Mouse (Mus musculus) mature B cell (primary cell): ENCODE results near the gene Akr1b7.

ENCODE experiments used
- in situ Hi-C: fragments of 300-500 bp; cut with MboI; formaldehyde crosslinking; loops from 2 replicates; pipeline ENCODE4 v1.14.3; 2019

Akr1b7 gene

GRCm38 (mm10) chr6:34439006-34439405, 26.9 kb downstream of the Akr1b7 start:
- in situ Hi-C loops, result no loop called here

DNA sequence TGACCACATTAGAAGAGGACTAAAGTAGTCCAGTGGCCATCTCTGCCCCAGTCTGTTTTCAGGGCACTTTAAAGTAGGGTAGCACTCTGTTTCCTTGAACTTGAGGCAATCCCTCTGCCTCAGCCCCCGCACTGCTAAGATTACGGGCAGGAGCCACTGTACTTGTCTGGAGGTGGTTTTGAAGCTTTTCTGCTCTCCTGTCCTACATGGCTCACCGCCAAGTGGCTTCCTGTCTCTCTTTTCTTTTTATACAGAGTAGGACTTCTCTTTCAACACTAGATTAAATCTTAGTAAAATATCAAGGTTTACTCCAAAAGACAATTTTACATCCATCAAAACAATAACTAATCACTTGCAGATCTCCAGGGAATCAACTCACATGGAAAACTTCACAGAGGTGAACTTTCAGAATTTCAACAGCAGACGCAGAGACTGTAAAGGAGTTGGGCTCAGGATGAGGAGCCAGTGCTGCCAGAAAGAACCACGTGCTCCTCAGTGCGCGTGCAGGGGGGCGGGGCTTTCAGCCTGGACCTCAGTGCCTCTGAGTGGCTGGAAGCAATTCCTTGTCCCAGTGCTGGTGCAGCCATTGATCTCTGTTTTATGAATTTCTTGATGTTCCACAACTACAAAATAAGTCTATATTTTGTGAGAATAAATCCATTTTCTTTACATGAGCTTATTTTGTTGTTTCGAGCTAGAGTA, 29.6 kb downstream of the Akr1b7 start:
- in situ Hi-C loops, result no loop called here

GRCm38 (mm10) chr6:34443791-34444190, 31.7 kb downstream of the Akr1b7 start:
- in situ Hi-C loops, result no loop called here

- in situ Hi-C loops, result no loop called here
Measured at GRCm38 (mm10) chr6:34447961-34448360, 35.8 kb downstream of the Akr1b7 start.

DNA sequence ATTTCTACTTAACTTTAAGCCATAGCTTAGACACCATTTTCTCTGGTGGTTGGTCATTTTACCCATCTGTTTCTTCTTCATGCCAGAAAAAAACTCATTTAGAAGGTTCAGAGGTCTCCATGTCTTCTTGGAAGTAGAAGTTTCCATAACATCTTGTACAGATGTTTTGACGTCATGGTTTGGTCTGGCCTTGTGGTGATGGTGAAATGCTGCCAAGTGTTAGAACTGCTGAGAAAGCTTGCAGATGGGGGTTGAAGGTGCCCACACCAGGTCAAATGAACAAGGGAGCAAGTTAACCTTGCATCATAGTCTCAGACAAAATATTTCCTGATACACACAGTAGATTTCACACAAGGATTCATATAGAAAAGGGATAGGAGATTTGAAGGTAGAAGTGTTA, 36.6 kb downstream of the Akr1b7 start:
- in situ Hi-C loops, result no loop called here

DNA sequence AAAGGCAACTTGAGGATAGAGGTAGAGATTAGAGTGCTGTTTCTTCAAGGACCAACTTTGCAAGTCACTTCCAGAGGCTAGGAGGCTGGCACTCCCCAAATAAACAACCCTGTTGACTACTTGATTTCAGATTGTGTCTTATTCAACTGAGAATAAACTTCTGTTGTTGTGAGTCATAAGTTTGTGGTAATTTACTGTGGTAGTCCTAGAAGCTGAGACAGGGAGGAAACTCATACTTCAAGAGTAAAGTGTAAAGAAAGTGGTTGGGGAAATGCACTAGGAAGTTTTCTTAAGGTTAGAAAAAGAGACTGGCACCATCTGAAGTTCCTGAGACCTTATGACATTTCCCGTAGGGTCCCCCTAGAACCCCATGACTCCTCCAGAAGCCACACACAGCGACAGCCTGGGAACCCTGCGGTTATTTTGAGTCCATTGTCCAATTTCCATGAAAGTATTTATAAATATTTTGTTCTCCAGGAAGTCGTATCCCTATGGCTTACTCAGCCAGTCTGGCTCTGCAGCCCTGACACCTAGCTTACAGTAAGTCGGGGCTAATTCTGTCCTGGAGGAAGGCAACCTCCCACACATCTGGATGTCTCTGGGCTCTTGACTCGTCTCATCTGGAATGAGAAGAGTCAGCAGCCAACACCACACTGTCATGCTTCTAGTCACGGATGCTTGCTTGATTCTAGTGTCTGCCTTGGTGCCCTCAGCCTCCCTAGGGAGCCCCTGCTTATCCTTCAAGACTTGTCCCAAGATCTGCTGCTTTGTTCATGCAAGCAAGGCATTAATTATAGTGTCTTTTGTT, 41.0 kb downstream of the Akr1b7 start:
- in situ Hi-C loops, result no loop called here

DNA sequence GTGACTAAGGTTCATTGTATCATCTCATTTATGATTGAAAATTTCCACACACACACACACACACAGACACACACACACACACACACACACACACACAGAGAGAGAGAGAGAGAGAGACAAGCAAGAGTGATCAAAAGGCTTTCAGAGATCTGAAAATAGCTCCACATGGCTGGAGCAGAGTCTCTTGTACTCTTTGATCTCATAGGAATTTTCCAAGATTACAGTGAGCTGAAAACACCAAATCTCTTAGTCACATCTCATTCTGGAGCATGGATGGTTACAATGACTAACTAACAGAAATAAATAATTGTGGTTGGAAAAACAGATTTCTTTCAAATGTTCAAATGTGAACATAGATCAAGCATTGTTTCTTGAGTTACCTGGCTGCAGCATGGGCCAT, 47.3 kb downstream of the Akr1b7 start:
- in situ Hi-C loops, result no loop called here

DNA sequence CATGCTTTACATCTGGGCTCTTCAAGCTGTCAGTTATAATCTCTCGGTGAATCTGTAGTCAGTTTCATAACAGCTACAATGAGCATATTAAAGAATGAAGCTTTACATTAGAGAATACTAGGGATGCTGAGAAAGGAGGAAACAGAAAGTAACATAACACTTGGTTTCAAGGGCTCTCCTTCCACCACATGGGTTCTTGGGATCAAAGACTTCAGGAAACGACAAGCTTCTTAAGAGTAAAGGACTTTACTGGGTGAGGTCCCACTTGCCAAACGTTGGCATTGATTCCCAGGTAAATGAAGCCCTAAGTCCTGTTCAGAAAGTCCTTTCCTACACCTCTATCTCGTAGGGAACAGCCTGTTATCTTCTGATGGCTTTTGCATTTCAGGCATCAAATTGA, 48.5 kb downstream of the Akr1b7 start:
- in situ Hi-C loops, result no loop called here

DNA sequence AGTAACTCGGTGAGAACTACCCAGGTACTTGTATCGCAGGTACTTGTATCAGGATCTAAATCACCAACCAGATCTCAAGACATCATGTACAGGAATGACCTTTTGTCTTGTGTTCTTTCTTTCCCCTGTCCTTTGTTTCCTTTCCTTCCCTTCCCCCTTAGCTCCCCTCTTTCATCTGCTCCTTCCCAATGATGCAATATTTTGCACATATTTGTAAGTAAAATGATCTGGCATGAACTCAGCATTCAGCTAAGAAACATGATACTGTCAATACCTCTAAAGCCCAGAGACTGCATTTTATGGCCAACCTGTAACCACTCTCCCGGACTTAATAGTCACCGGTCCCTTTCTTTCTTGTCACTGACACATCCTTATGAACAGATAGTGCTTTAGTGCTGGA, 51.4 kb downstream of the Akr1b7 start:
- in situ Hi-C loops, result no loop called here

DNA sequence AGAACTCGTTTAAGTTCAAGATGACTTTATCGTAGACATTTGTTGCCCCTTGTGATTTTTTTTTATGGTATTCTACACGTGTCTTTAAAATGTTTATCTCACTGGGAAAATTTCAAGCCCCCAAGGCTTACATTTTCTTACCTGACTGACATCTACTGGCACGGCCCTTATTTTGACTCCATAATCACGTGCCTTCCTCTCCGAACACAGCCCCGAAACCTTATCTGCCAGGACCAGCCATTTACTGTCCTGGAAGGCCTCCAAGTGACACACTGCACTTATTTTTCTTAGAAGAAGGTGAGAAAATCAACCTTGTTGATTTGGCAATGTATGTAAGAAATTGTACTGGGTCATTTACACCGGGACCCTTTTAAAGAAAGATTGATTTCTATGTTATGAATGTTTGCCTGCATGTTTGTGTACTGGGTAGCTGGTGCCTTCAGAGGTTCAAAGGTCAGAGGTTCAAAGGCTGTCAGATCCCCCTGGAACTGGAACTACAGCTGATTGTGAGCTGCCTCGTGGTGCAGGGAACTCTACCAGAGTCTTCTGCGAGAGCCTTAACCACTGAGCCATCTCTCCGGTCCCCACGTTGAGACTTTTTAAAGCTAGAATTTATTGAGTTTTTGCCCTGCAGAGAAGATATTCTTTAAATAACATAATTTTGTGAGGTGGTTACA, 59.4 kb downstream of the Akr1b7 start:
- in situ Hi-C loops, result no loop called here
